Mouse (Mus musculus): ENCODE measurements around the gene Surf4.

DNA sequence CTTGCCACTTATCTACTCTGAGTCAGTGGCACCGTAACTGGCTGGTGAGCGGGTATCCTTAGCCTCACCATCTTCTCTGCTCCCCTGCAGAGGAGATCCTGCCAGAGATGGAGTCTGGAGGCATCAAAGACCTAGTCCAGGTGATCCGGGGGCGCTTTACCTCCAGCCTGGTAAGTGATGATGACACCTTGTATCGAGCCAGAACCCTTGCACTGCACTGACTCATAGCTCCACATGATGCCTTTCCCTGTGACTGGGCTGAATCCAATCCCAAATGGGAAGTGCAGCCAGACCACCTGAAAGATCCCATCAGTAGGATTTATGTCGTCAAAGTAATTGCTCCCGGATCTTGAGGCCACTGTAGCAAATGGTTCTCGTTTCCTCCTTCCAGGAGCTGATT, 19.1 kb upstream of the Surf4 start:
- no peak for TF ChIP-seq CTCF (IDR thresholded peaks at IDR 0.05; ENCODE audit: control insufficient read depth, insufficient read depth, low read length)
- no peak for TF ChIP-seq POLR2A (IDR thresholded peaks at IDR 0.05; ENCODE audit: borderline replicate concordance, control insufficient read depth, low read depth, low read length)

All from bone marrow, adult 2 months (tissue).